Mouse (Mus musculus) hindbrain, embryonic 16.5 days (tissue): ENCODE measurements around the gene Mms19. TPM values are rescaled to one million over a fixed set of nuclear protein-coding genes. Genes with fewer than 3 reads are reported as not detected.

Source experiments
- ATAC-seq: fragments of 200-750 bp; cut with Nextera tagmentation; 2 replicates; pipeline ENCODE4 v1.8.0; 2017; ENCODE audit warnings: moderate TSS enrichment, moderate library complexity
- H3K27ac ChIP-seq: fragments of 300-500 bp; sonication (generic); 2 replicates; pipeline ENCODE4 v1.5.1; 2014; ENCODE audit warnings: low read depth, mild to moderate bottlenecking, control low read depth, low read length, moderate library complexity
- H3K27me3 ChIP-seq: fragments of 300-500 bp; sonication (generic); replicated peaks from 2 replicates; pipeline ENCODE4 v1.6.1; 2014; ENCODE audit warnings: low read length; ENCODE audit not compliant: control insufficient read depth, insufficient read depth
- H3K36me3 ChIP-seq: fragments of 300-500 bp; sonication (generic); 2 replicates; pipeline ENCODE4 v1.6.1; 2014; ENCODE audit warnings: mild to moderate bottlenecking, low read length, moderate library complexity, mixed read lengths; ENCODE audit not compliant: control insufficient read depth, insufficient read depth
- H3K4me1 ChIP-seq: fragments of 300-500 bp; sonication (generic); 2 replicates; pipeline ENCODE4 v1.6.1; 2014; ENCODE audit warnings: low read depth, low read length; ENCODE audit not compliant: control insufficient read depth, insufficient read depth
- H3K4me2 ChIP-seq: fragments of 300-500 bp; sonication (generic); 2 replicates; pipeline ENCODE4 v1.6.1; 2014; ENCODE audit warnings: mild to moderate bottlenecking, low read length, control low read depth, moderate library complexity
- H3K4me3 ChIP-seq: fragments of 300-500 bp; sonication (generic); 2 replicates; pipeline ENCODE4 v1.5.1; 2014; ENCODE audit warnings: mild to moderate bottlenecking, low read length, control low read depth, moderate library complexity
- H3K9ac ChIP-seq: fragments of 300-500 bp; sonication (generic); 2 replicates; pipeline ENCODE4 v1.6.1; 2014; ENCODE audit warnings: low read depth, mild to moderate bottlenecking, control low read depth, low read length, moderate library complexity
- H3K9me3 ChIP-seq: fragments of 300-500 bp; sonication (generic); 2 replicates; pipeline ENCODE4 v1.6.1; 2014; ENCODE audit warnings: mild to moderate bottlenecking, low read length, moderate library complexity; ENCODE audit not compliant: control insufficient read depth
- WGBS: fragments of 180-500 bp; shearing (Covaris S2); extraction: QIAGEN DNeasy Blood & Tissue Kit; methylation state at CpG from one replicate; pipeline ENCODE4 v1.1.7; 2014; 5-methylcytosine and 5-hydroxymethylcytosine counted together
- polyA plus RNA-seq: library from polyadenylated mRNA; unstranded; fragments of >200 nt; fragmentation: Nextera tagmentation; extraction: Ambion mirVana; gene quantifications from 2 replicates; pipeline ENCODE4 v1.2.1, GENCODE M21; 2015

Mms19 gene
- polyA plus RNA-seq, 1 experiment from 2014 or later = 31.3 TPM

DNA sequence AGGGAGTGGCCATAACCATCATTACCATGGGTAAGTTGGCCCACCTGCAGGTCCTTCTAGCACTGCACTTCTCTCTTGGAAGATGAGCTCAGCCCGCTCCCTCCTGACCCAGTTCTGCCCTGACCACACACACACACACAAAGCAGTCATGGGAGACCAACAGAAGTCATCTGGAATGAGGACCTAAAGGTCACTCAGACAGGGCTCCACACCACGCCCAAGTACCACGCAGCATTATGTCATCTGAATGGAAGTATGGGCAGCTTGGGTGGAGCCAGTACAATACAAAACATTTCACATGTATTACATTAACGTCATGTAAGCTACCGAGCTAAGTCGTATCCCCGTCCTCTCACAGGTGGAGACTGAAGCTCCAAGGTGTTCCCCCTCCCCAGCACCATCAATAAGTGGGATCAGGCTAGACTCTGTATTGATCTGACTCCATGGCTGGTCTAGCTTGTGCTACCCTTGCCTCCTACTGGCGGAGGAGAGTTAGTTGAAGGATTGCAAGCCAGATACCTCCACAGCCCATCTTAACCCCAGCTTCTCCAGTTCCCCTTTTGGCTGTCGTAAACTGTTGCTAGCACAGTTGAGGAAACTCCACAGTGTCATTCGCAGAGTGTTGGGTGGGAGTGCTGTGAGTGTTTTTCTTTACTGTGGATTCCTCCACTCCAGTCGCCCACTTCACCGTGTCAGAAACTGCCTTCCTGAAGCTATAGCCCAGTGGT, 20.5 kb upstream of the Mms19 start:
- WGBS = 87% methylated on average over 12 of the region's 12 CpGs
- Histone ChIP-seq H3K9me3 (no peaks in the 10 kb centered on the region), H3K27me3 (no peaks in the 10 kb centered on the region), H3K4me2 (no peak overlapping the region), H3K4me1 (no peaks in the 10 kb centered on the region; the same call in none of the 2 replicates), H3K9ac (no peak overlapping the region), H3K36me3 (no peaks in the 10 kb centered on the region), H3K27ac (no peak overlapping the region), H3K4me3 (no peak overlapping the region)
- no peak; the same call in 1 of the 2 replicates for ATAC-seq

DNA sequence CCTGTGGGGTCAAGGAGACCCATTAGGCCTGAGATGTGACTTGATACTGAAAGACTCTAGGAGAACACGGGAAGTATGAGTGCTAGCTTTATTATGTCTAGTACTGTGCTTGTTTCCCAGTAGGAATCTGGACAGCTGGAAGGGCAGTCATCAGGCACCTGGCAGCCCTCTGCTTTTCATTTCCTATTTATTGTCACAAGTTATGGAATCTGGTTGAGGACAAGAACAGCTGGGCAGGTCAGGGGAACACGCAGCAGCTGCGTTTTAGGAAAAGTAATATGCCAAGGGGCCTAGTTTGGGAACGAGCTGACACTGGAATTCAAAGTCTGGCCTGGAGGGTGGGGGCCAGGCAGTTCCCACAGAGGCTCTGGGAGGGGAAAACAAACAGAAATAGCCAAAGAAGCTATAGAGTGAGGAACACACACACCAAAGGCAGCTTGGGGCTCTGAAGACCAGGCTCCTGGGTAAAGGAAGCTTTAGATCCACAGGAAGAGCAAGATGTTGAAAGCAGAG, 19.5 kb upstream of the Mms19 start:
- 69% methylated on average over 4 of the region's 4 CpGs for WGBS
- H3K4me2 ChIP-seq = no peak overlapping the region
- no peaks in the 10 kb centered on the region for H3K9me3 ChIP-seq
- H3K27ac ChIP-seq = no peak overlapping the region; the same call in 1 of the 2 replicates
- H3K4me3 ChIP-seq = no peak overlapping the region
- no peak for ATAC-seq
- H3K27me3 ChIP-seq = no peaks in the 10 kb centered on the region
- H3K36me3 ChIP-seq = no peaks in the 10 kb centered on the region
- no peak overlapping the region for H3K9ac ChIP-seq
- no peaks in the 10 kb centered on the region; the same call in 1 of the 2 replicates for H3K4me1 ChIP-seq

- Histone ChIP-seq H3K4me1 (no peaks in the 10 kb centered on the region; the same call in 1 of the 2 replicates), H3K36me3 (no peaks in the 10 kb centered on the region), H3K4me3 (no peak overlapping the region), H3K4me2 (no peak overlapping the region), H3K27ac (no peak overlapping the region), H3K27me3 (no peaks in the 10 kb centered on the region), H3K9me3 (no peaks in the 10 kb centered on the region), H3K9ac (no peak overlapping the region)
- WGBS = 90% methylated on average over 4 of the region's 4 CpGs
- no peak for ATAC-seq
These were observed 18.8 kb upstream of the Mms19 start for GRCm38 (mm10) chr19:41999688-42000283.

DNA sequence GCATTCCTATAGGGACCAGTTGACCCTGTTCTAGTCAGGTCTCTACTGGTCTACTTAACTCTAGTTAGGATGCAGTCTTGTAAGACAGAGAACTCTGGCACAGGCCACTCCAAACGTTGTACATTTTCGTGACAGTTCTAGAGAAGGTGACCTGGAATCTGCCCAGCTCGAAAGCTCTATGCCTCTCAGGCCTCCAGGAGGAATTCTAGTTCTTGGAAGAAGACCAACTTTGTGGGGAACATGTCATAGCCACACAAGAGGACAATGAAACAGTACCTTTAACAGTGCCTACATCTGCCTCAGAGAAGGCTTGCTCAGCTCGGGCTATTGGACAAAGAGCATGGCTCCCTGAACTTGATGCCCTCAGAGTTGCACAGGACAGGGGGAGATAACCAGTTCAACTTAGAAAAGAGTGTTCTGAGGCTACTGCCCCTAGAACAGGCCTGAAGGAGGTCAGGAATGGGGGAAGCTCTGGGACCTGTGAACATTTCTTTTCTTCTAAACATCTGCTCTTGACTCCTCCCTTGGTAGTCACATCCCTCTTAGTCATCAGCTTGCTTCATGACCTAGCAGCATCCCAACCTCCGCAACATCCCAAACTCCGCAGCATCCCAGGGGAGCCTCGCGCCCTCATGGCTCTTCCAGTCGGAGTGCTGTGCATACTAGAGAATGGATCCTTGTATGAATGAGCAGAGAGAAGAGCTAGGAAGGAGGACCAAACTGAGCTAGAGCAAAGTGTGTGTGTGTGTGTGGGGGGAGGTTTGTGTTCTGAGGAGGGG, 18.0 kb upstream of the Mms19 start:
- Histone ChIP-seq H3K4me3 (no peak overlapping the region), H3K27me3 (no peaks in the 10 kb centered on the region), H3K9me3 (no peaks in the 10 kb centered on the region), H3K4me1 (no peaks in the 10 kb centered on the region; the same call in 1 of the 2 replicates), H3K9ac (no peak overlapping the region), H3K36me3 (no peaks in the 10 kb centered on the region), H3K27ac (no peak overlapping the region), H3K4me2 (no peak overlapping the region)
- WGBS = 82% methylated on average over 9 of the region's 9 CpGs
- ATAC-seq = no peak

DNA sequence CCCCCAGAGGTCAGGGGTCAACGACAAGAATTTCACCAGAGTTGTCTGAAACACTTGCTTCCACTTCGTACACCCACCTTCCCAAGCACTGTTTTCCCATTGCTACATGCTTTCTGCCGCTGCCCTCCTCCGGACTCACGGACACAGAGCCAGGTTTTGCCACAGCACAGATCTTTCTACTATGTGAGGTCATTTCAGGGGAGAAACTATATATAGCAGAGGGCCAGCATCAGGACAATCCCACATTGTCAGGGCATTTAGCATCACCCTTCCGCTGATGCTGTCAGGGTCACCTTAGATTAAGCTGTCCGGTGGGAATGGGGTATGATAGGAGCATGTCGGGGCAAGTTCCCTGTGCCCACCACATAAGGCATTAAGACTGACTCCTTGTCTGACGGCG, 16.1 kb upstream of the Mms19 start:
- WGBS = 88% methylated on average over 10 of the region's 10 CpGs
- no peak overlapping the region for H3K9ac ChIP-seq

GRCm38 (mm10) chr19:41995483-41995882, 14.5 kb upstream of the Mms19 start:
- ATAC-seq = no peak
- Histone ChIP-seq H3K4me1 (peaks cover 13% of the 10 kb centered on the region), H3K27ac (no peak overlapping the region), H3K9me3 (no peaks in the 10 kb centered on the region), H3K36me3 (no peaks in the 10 kb centered on the region), H3K27me3 (no peaks in the 10 kb centered on the region), H3K4me3 (no peak overlapping the region), H3K4me2 (no peak overlapping the region), H3K9ac (no peak overlapping the region)
- 55% methylated on average over 1 of the region's 1 CpGs for WGBS

More for the DNA sequence above, 16.1 kb upstream of the Mms19 start:
- Histone ChIP-seq H3K4me1 (peaks cover 10% of the 10 kb centered on the region), H3K9me3 (no peaks in the 10 kb centered on the region), H3K4me2 (no peak overlapping the region), H3K27me3 (no peaks in the 10 kb centered on the region), H3K4me3 (no peak overlapping the region), H3K36me3 (no peaks in the 10 kb centered on the region), H3K27ac (no peak overlapping the region)
- no peak for ATAC-seq

DNA sequence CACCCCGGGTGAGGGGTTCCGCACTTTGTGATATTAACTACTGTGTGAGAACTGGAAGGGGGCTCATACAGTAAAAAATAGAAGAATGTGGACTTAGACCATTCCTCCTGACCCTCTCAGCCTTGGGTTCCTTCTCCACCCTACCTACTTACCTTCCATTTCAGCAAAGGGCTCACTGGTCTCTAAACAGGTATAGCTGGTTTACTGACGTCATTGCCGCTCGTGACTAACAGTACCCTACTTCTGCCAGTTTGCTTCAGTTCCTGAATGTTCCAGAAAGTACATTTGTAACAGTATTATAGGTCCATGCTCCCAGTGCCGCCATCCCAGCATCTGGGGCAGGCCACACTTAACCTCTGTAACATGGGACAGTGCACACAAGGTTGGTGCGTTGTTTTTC, 13.1 kb upstream of the Mms19 start:
- Histone ChIP-seq H3K4me3 (no peak overlapping the region), H3K9ac (no peak overlapping the region), H3K4me2 (no peak overlapping the region), H3K9me3 (no peaks in the 10 kb centered on the region), H3K36me3 (no peaks in the 10 kb centered on the region), H3K27me3 (no peaks in the 10 kb centered on the region), H3K4me1 (peaks cover 13% of the 10 kb centered on the region), H3K27ac (no peak overlapping the region)
- no peak for ATAC-seq
- WGBS = 94% methylated on average over 7 of the region's 7 CpGs

GRCm38 (mm10) chr19:41993484-41993883, 12.5 kb upstream of the Mms19 start:
- H3K9me3 ChIP-seq = no peaks in the 10 kb centered on the region
- ATAC-seq = no peak
- no peaks in the 10 kb centered on the region for H3K36me3 ChIP-seq
- H3K27me3 ChIP-seq = no peaks in the 10 kb centered on the region
- H3K9ac ChIP-seq = no peak overlapping the region
- H3K4me1 ChIP-seq = peaks cover 13% of the 10 kb centered on the region
- no peak overlapping the region for H3K4me2 ChIP-seq
- WGBS = 65% methylated on average over 6 of the region's 6 CpGs
- no peak overlapping the region for H3K4me3 ChIP-seq
- no peak overlapping the region for H3K27ac ChIP-seq

GRCm38 (mm10) chr19:41992971-41993370, 12.0 kb upstream of the Mms19 start:
- no peaks in the 10 kb centered on the region for H3K9me3 ChIP-seq
- H3K4me2 ChIP-seq = no peak overlapping the region
- H3K36me3 ChIP-seq = no peaks in the 10 kb centered on the region
- H3K27me3 ChIP-seq = no peaks in the 10 kb centered on the region
- H3K4me3 ChIP-seq = no peak overlapping the region
- ATAC-seq = no peak
- H3K27ac ChIP-seq = no peak overlapping the region
- H3K9ac ChIP-seq = no peak overlapping the region
- 85% methylated on average over 2 of the region's 2 CpGs for WGBS
- peaks cover 13% of the 10 kb centered on the region for H3K4me1 ChIP-seq
